Mouse (Mus musculus) frontal cortex, postnatal 25 days (tissue): ENCODE data around the gene Chst11.

Experiments
- DNase-seq, 2 experiments: peaks; one replicate each; pipeline ENCODE4 v3.0.0; 2022; ENCODE audit warnings: low spot score in 2 of 2

Chst11 gene

DNA sequence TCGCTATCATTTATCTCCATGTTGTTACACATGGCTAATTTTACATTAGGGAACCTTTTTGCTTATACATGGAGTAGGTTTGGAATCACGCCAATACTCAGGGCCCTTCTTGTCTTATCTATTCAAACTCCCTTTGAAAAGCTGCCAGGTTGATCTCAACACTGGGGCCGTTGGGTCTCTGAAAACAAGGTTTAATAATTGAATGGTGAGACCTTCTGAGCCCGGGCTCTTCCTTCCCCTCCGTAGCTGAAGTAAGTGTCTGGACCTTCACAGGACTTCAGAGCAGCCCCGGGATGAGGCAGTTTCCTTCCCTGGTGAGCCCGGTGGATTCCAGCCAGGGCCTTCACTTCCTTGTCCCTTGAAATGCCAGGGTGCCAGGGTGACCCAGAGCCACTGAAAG is 5.6 kb downstream of the Chst11 start:
- no peak for DNase-seq

- no peak for DNase-seq
These were observed 6.6 kb downstream of the Chst11 start for GRCm38 (mm10) chr10:82991756-82992519.

- no peak for DNase-seq
These were observed 9.0 kb downstream of the Chst11 start for GRCm38 (mm10) chr10:82994284-82994683.

DNA sequence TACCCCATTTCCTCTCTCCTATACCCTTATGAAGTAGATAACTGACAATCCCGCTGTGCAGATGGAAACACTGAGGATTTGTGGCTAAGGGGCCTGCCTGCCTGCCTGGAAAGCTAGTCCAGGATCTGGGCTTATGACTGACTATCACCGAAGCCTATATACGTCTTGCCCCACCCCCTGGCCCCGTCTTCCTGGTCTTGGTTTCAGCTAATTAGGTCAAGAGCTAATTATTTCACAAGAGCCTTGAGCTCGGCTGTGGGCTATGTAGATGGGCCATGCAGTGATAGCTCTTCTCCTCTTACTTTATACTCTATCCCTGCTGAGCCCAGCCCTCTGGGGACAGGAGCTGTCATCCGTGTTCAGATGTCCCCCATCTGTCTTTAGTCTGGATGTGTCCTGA is 12.2 kb downstream of the Chst11 start:
- DNase-seq, result no peak

GRCm38 (mm10) chr10:83000169-83000568 is 14.9 kb downstream of the Chst11 start:
- no peak for DNase-seq

DNA sequence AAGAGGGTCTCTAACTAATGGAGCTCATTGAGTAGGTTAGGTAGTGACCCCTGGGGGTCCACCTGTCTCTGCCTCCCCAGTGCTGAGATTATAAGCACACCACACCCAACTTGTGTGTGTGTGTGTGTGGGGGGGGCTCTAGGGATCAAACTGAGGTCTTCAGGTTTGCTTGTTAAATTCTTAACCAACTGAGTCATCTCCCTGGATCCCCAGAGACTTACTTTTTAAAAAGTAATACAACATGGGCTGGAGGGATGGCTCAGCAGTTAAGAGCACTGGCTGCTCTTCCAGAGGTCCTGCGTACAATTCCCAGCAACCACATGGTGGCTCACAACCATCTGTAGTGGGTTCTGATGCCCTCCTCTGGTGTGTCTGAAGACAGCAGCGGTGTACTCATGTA is 15.4 kb downstream of the Chst11 start:
- DNase-seq, result no peak

- no peak for DNase-seq
These were observed 18.6 kb downstream of the Chst11 start for GRCm38 (mm10) chr10:83003899-83004298.

DNA sequence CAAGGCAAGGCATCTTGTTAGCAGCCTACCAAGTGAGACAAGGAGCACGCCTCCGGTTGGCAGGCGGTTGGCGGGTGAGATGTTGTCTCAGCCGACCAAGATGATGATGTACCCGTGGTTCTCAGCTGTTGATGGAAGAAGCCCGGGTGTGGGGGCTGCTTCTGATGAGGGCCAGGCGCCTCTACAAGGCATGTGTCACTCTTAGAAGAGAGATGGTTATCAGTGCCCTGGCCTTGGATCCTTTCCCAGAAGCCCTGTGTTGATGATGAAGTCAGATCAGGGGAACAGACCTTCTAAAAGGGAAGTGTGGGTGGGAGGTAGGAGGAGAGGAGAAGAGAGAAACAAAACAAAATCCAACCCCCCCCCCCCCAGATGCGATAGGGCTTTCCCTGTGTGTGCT is 19.1 kb downstream of the Chst11 start:
- peak; percentile 46 to 60 for DNase-seq

DNA sequence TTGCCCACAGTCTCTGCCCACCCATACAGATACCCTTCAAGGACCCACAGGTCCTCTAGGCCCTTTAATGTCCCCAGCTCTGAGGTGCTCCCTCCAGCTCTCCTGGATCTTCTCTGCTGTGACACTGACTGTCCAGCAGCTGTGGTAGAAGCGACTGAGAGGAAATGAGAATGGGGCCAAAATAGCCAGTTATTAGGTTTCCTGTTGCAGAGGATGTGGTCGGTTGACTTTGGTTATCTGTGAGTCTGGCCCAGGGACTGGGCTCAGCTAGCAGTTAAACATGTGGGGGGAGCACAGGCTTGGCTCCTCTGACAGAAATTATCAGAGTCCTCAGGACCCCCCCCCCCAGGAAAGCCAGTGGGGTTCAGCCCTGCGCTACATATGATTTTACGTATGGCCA is 19.7 kb downstream of the Chst11 start:
- no peak for DNase-seq

DNA sequence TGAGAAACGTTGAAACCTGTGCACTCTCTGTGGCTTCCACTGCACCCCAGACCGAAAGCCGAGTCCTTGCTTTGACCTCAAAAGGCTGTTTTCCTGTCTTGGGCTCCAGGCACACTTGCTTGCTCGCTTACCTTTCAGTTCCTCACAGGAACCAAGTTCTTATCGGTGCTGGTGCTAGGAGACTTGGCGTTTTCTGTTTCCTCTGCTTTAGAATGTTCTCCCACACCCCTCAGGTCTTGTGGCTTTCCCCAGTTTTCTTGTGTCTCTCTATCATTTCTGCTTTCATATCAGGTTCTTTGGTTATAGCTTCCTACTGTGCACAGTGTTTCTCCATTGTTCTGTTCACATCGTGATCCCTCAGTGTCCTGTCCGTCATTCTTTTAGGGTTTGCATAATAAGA is 21.0 kb downstream of the Chst11 start:
- DNase-seq, result no peak

DNA sequence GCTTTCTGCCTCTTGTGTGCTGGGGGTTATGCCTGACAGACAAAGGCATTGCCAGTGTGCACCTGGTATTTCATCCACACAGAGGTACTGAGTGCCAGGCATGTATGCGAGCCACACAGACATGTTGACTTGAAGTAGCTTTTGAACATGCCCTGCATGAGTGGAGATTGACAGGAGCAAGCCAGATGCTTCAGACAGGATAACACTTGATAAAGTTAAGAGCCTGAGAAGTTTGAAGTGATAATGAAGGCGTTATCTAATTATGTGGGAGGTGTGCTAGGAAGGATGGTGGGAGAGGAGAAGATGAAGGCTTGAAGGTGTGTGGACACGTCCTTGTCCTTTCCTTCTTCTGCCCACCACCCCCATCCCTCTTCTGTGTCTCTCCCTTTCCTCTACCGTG is 28.7 kb downstream of the Chst11 start:
- no peak for DNase-seq

DNA sequence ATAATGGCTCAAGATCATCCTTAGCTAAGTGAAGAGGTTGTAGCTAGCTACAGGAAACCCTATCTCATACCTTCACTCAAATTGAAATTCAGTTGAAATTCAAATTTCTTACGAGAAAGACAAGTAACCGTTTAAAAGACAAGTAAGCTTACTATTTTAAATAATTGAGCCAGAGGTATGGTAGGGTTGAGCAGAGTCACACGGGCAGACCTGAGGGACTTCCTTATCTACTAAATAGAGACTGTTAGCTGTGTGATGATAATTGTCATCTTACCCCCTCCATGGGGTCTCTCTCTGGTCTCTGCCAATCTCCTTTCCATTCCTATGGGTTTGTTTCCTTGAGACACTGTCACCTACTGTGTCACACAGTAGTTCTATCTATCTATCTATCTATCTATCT is 30.6 kb downstream of the Chst11 start:
- DNase-seq, result no peak

DNA sequence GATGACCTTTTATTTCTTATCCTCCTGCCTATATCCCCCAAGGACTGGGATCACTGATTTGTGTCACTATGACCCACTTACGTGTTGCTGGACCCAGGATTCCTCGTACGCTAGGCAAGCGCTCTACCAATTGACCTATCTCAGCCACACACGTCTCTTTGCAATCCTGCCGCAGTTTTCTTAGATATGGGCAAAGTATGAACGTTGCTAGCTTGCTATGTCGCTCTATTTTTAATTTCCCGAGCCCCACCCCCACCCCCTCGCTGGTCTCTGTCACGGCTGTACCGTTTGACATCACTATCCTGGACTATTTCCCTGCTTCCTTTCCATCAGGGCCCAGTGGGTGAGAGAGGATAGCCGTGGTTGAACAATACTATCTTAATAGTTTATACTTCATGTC is 31.5 kb downstream of the Chst11 start:
- DNase-seq, result no peak

GRCm38 (mm10) chr10:83017760-83018498 is 32.6 kb downstream of the Chst11 start:
- DNase-seq, result no peak

- no peak for DNase-seq
These were observed 33.2 kb downstream of the Chst11 start for GRCm38 (mm10) chr10:83018521-83018920.

- DNase-seq, result no peak
These were observed 34.4 kb downstream of the Chst11 start for GRCm38 (mm10) chr10:83019497-83020270.

DNA sequence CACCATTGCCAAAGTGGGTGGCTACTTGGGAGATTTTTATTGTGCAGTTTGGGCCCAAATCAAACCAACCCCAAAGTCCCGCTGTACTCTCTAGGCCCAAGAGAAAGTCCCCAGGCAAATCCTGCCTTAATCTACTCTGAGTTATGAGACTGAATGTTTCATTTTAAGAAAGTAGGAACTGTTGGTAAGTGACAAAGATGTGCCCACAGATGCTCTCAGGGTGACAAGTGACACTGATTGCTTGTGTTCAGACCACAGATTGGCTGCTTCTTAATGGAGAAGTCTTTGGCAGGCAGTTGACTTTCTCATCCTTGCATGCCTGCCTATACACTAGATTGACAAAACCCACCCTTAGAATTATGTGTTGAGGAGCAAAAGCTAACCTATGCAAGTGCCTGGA is 37.3 kb downstream of the Chst11 start:
- DNase-seq, result no peak

DNA sequence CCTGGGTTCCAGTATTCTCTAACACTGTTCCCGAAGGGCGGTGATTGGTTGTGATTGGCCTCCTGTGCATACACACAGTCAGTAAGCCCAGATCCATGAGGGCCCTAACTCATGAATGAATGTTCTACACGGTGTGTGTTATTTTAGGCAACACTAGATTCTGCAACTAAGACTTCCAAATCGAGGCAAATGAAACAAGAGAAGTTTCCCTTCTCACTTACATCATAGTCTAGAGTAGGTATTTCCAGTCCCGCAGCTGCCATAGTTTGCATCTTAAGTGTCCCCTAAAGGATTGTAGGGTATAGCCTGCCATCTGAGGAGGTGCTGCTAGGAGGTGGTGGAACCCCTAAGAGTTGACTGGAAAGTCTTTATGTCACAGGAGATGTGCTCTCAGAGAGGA is 40.9 kb downstream of the Chst11 start:
- no peak for DNase-seq

- no peak for DNase-seq
These were observed 42.4 kb downstream of the Chst11 start for GRCm38 (mm10) chr10:83027673-83028072.

GRCm38 (mm10) chr10:83030103-83030661 is 44.9 kb downstream of the Chst11 start:
- DNase-seq, result no peak

- no peak for DNase-seq
These were observed 45.6 kb downstream of the Chst11 start for GRCm38 (mm10) chr10:83030928-83031327.

GRCm38 (mm10) chr10:83031561-83031960 is 46.3 kb downstream of the Chst11 start:
- DNase-seq, result no peak
